Mouse (Mus musculus) lung, postnatal 14 days (tissue): ENCODE measurements around the gene Sem1.
"Not testable (repeated sequence)": the region's sequence is repeated elsewhere in the genome, so short reads cannot be mapped to it uniquely, and the experiment has no call there.

Source experiments
- DNase-seq: peaks from one replicate; pipeline ENCODE4 v3.0.0; 2021

The Sem1 gene

GRCm38 (mm10) chr6:6578304-6579149 is at the start of gene Sem1:
Sem1 (minus strand) TSS chr6:6578663.
- peak; percentile 91 for DNase-seq

- DNase-seq, result peak; percentile 36
These were observed 44.6 kb upstream of the Sem1 start for GRCm38 (mm10) chr6:6622846-6623749.

- DNase-seq, result no peak
These were observed 25.4 kb upstream of the Sem1 start for GRCm38 (mm10) chr6:6603561-6604544.

- DNase-seq, result no peak
These were observed 7.8 kb upstream of the Sem1 start for GRCm38 (mm10) chr6:6586313-6586712.

GRCm38 (mm10) chr6:6581849-6582248 is 3.4 kb upstream of the Sem1 start:
- no peak for DNase-seq

- no peak for DNase-seq
These were observed 650 bp downstream of the Sem1 start for GRCm38 (mm10) chr6:6577741-6578284.

GRCm38 (mm10) chr6:6577291-6577690 is 1.2 kb downstream of the Sem1 start:
- no peak for DNase-seq

GRCm38 (mm10) chr6:6575796-6576195 is 2.7 kb downstream of the Sem1 start:
- DNase-seq, result peak; percentile 34

- DNase-seq, result no peak
These were observed 10.0 kb downstream of the Sem1 start for GRCm38 (mm10) chr6:6568436-6568835.

- peak; percentile 15 for DNase-seq
These were observed 14.8 kb downstream of the Sem1 start for GRCm38 (mm10) chr6:6563691-6564090.

- DNase-seq, result no peak
These were observed 15.7 kb downstream of the Sem1 start for GRCm38 (mm10) chr6:6562716-6563115.

- DNase-seq, result no peak
These were observed 20.8 kb downstream of the Sem1 start for GRCm38 (mm10) chr6:6557647-6558046.

GRCm38 (mm10) chr6:6552006-6552405 is 26.5 kb downstream of the Sem1 start:
- no peak for DNase-seq

GRCm38 (mm10) chr6:6547997-6548396 is 30.5 kb downstream of the Sem1 start:
- DNase-seq, result peak; percentile 34

GRCm38 (mm10) chr6:6544255-6544645 is 34.2 kb downstream of the Sem1 start:
- no peak for DNase-seq

- no peak for DNase-seq
These were observed 34.7 kb downstream of the Sem1 start for GRCm38 (mm10) chr6:6543606-6544254.

- no peak for DNase-seq
These were observed 36.3 kb downstream of the Sem1 start for GRCm38 (mm10) chr6:6542133-6542532.

- DNase-seq, result no peak
These were observed 41.5 kb downstream of the Sem1 start for GRCm38 (mm10) chr6:6536781-6537466.

- not testable (repeated sequence) for DNase-seq
These were observed 42.1 kb downstream of the Sem1 start for GRCm38 (mm10) chr6:6536359-6536758.
